Mouse (Mus musculus): ENCODE results near the gene Zfp275. TPM values are rescaled to one million over a fixed set of nuclear protein-coding genes. Genes with fewer than 3 reads are reported as not detected.
"Not testable (repeated sequence)": the region's sequence is repeated elsewhere in the genome, so short reads cannot be mapped to it uniquely, and the experiment has no call there.

Gene Zfp275
- 12.6 and 13.4 TPM in 2 replicates for polyA plus RNA-seq (2016; fragmentation: Nextera tagmentation; extraction: Ambion mirVana)

DNA sequence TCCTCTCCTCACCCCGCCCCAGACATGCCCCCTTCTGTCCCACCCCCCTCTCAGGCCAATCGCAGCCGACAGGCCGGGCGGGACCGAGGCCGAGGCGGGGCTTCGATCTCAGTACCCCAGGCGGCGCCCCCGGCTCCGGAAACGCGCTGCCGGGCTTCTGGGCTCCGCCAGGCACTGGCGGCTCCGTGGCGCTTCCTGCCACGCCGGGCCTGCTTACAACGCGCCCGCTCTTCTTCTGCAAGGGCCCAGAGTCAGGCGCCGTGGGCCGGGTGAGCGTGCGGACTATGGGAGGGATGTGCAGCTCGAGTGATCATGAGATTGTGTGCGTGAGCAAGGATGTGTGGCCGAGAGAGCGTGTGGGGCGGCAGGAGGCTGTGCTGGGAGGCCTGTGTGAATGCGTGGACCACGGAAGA lies at the start of gene Zfp275:
Zfp275 (plus strand) TSS at position 139 of the 413 bp plus-strand sequence.
- peak within 1 kb of the TSS; percentile 66 for H3K4me3 ChIP-seq
- H3K36me3 ChIP-seq, result peaks cover 11% of the 10 kb centered on the region
- WGBS, result 12% methylated on average over 37 of the region's 37 CpGs
- H3K9me3 ChIP-seq, result no peaks in the 10 kb centered on the region
- H3K4me1 ChIP-seq (replicated peaks), result peaks cover 7% of the 10 kb centered on the region; the same call in 1 of the 2 replicates
- H3K27me3 ChIP-seq (ENCODE audit: insufficient read depth, poor library complexity, severe bottlenecking), result peaks cover 15% of the 10 kb centered on the region
- H3K27ac ChIP-seq, result peak within 1 kb of the TSS; percentile 89
- peak; percentile 75 for DNase-seq (ENCODE audit: low spot score)

DNA sequence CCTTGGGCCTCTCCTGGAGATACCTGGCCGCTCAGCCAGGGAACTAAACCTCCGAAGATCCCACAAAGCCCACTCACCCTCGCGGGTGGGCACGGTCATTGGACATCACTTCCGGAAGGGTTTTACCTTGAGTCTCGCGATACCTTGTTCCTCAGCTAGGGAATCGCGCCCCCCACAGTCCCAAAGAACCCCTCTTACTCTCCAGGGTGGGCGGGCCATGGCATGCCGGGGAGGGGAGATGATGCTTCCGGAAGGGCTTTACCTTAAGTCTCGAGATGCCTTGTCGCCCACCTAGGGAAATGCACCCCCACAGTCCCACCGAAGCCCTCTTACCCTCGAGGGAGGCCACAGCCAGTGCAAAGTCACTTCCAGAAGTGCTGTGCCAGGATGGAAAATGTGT lies 49.5 kb upstream of the Zfp275 start, which contains the start of the genes Xlr5a and Xlr5c:
Xlr5a (minus strand) TSS at position 101 of the 400 bp plus-strand sequence.
Xlr5c (minus strand) TSS at position 101 of the 400 bp plus-strand sequence.
- H3K27ac ChIP-seq; H3K4me1 ChIP-seq (replicated peaks); H3K4me3 ChIP-seq; H3K27me3 ChIP-seq (ENCODE audit: insufficient read depth, poor library complexity, severe bottlenecking); DNase-seq (ENCODE audit: low spot score); H3K9me3 ChIP-seq; H3K36me3 ChIP-seq: not testable (repeated sequence)
- 95% methylated on average over 15 of the region's 17 CpGs for WGBS

GRCm38 (mm10) chrX:73295745-73296144 lies 46.7 kb upstream of the Zfp275 start:
- WGBS, result 72% methylated on average over 10 of the region's 10 CpGs
- not testable (repeated sequence) for H3K4me1 ChIP-seq (replicated peaks); H3K27me3 ChIP-seq (ENCODE audit: insufficient read depth, poor library complexity, severe bottlenecking); H3K4me3 ChIP-seq; DNase-seq (ENCODE audit: low spot score); H3K27ac ChIP-seq; H3K36me3 ChIP-seq; H3K9me3 ChIP-seq

- Histone ChIP-seq H3K27ac (no peak overlapping the region), H3K4me1 (replicated peaks) (no peaks in the 10 kb centered on the region), H3K4me3 (no peak overlapping the region), H3K9me3 (no peaks in the 10 kb centered on the region), H3K36me3 (no peaks in the 10 kb centered on the region), H3K27me3 (ENCODE audit: insufficient read depth, poor library complexity, severe bottlenecking) (no peaks in the 10 kb centered on the region)
- DNase-seq (ENCODE audit: low spot score), result no peak
- WGBS, result 45% methylated on average over 3 of the region's 3 CpGs
Measured at GRCm38 (mm10) chrX:73312522-73312921, 29.9 kb upstream of the Zfp275 start.

GRCm38 (mm10) chrX:73321029-73321428 lies 21.4 kb upstream of the Zfp275 start:
- DNase-seq (ENCODE audit: low spot score), result no peak
- H3K27ac ChIP-seq, result no peak overlapping the region
- no peak overlapping the region for H3K4me3 ChIP-seq
- H3K27me3 ChIP-seq (ENCODE audit: insufficient read depth, poor library complexity, severe bottlenecking), result no peaks in the 10 kb centered on the region; the same call in 1 of the 2 replicates
- 80% methylated on average over 3 of the region's 3 CpGs for WGBS
- no peaks in the 10 kb centered on the region for H3K4me1 ChIP-seq (replicated peaks)
- no peaks in the 10 kb centered on the region for H3K9me3 ChIP-seq
- H3K36me3 ChIP-seq, result no peaks in the 10 kb centered on the region

GRCm38 (mm10) chrX:73327215-73327614 lies 15.2 kb upstream of the Zfp275 start:
- Histone ChIP-seq H3K9me3 (no peaks in the 10 kb centered on the region), H3K4me3 (no peak overlapping the region), H3K36me3 (no peaks in the 10 kb centered on the region), H3K27me3 (ENCODE audit: insufficient read depth, poor library complexity, severe bottlenecking) (no peaks in the 10 kb centered on the region; the same call in 1 of the 2 replicates), H3K4me1 (replicated peaks) (no peaks in the 10 kb centered on the region), H3K27ac (no peak overlapping the region)
- WGBS, result 80% methylated on average over 2 of the region's 2 CpGs
- no peak for DNase-seq (ENCODE audit: low spot score)

GRCm38 (mm10) chrX:73333548-73333947 lies 8.9 kb upstream of the Zfp275 start:
- H3K36me3 ChIP-seq, result no peaks in the 10 kb centered on the region
- no peak overlapping the region for H3K4me3 ChIP-seq
- H3K27me3 ChIP-seq (ENCODE audit: insufficient read depth, poor library complexity, severe bottlenecking), result peaks cover 21% of the 10 kb centered on the region
- no peak for DNase-seq (ENCODE audit: low spot score)
- H3K9me3 ChIP-seq, result no peaks in the 10 kb centered on the region
- no peaks in the 10 kb centered on the region for H3K4me1 ChIP-seq (replicated peaks)
- H3K27ac ChIP-seq, result no peak overlapping the region

- H3K9me3 ChIP-seq, result no peaks in the 10 kb centered on the region
- WGBS, result 84% methylated on average over 4 of the region's 4 CpGs
- peaks cover 21% of the 10 kb centered on the region for H3K27me3 ChIP-seq (ENCODE audit: insufficient read depth, poor library complexity, severe bottlenecking)
- no peaks in the 10 kb centered on the region for H3K36me3 ChIP-seq
- no peak within 1 kb of the TSS for H3K27ac ChIP-seq
- H3K4me1 ChIP-seq (replicated peaks), result no peaks in the 10 kb centered on the region
- DNase-seq (ENCODE audit: low spot score), result no peak
- no peak within 1 kb of the TSS for H3K4me3 ChIP-seq
Measured at GRCm38 (mm10) chrX:73336740-73337139, 5.7 kb upstream of the Zfp275 start, which contains the start of gene Gm45015. TSS of gene Gm45015 (minus strand) at chrX:73336840.

- Histone ChIP-seq H3K4me1 (replicated peaks) (peaks cover 7% of the 10 kb centered on the region; the same call in 1 of the 2 replicates), H3K36me3 (peaks cover 11% of the 10 kb centered on the region), H3K9me3 (no peaks in the 10 kb centered on the region), H3K4me3 (no peak overlapping the region), H3K27ac (no peak overlapping the region), H3K27me3 (ENCODE audit: insufficient read depth, poor library complexity, severe bottlenecking) (peaks cover 21% of the 10 kb centered on the region)
- DNase-seq (ENCODE audit: low spot score), result no peak
- 61% methylated on average over 1 of the region's 1 CpGs for WGBS
Measured at GRCm38 (mm10) chrX:73341473-73341872, 948 bp upstream of the Zfp275 start.

GRCm38 (mm10) chrX:73342068-73342467 lies 353 bp upstream of the Zfp275 start:
- no peaks in the 10 kb centered on the region for H3K9me3 ChIP-seq
- H3K4me1 ChIP-seq (replicated peaks), result peaks cover 7% of the 10 kb centered on the region; the same call in 1 of the 2 replicates
- peaks cover 17% of the 10 kb centered on the region for H3K27me3 ChIP-seq (ENCODE audit: insufficient read depth, poor library complexity, severe bottlenecking)
- peak overlapping the region; percentile 89; the same call in 1 of the 2 replicates for H3K27ac ChIP-seq
- 38% methylated on average over 3 of the region's 3 CpGs for WGBS
- DNase-seq (ENCODE audit: low spot score), result no peak
- peaks cover 11% of the 10 kb centered on the region for H3K36me3 ChIP-seq
- H3K4me3 ChIP-seq, result peak overlapping the region; percentile 66

DNA sequence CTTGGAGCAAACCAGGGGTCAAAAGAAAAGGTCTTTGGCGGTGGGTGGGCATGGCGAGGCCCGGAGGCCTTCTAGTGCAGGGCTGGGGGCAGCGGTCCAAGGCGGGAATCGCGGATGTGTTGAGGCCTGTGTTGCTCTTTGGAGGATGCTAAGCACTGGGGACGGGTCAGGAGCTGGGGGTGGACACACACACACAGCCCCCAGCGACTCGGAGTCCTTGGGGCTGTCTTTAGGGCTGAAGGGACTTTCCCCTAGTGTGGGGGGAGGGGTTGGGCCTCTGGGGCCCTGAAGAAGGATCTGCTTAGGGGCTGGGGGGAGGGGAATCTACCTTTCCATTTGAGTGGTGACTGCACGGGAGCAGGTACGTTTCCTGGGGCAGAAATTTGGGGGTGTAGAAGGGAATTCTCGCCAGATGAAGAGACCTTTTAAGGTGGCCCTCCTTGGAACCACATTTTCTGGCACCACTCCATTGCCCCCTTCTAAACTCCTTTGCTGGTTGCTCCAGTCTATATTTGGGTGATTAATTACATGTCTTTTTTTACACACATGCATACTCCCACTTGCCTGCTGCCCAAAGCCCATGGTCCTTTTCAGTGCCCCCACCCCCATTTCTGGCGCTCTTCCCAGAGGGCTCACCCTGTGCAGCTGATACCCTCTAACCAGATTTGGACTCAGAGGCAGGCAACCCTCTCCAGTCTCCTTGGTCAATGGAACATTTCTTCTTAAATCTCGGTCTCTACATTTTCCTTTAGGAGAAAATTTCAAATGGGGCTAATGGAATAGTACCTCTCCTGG lies 717 bp downstream of the Zfp275 start:
- peaks cover 11% of the 10 kb centered on the region for H3K36me3 ChIP-seq
- no peaks in the 10 kb centered on the region for H3K9me3 ChIP-seq
- DNase-seq (ENCODE audit: low spot score), result no peak
- peaks cover 7% of the 10 kb centered on the region; the same call in 1 of the 2 replicates for H3K4me1 ChIP-seq (replicated peaks)
- H3K27me3 ChIP-seq (ENCODE audit: insufficient read depth, poor library complexity, severe bottlenecking), result peaks cover 15% of the 10 kb centered on the region
- H3K27ac ChIP-seq, result peak overlapping the region; percentile 89
- H3K4me3 ChIP-seq, result peak overlapping the region; percentile 66
- WGBS, result 23% methylated on average over 15 of the region's 15 CpGs

DNA sequence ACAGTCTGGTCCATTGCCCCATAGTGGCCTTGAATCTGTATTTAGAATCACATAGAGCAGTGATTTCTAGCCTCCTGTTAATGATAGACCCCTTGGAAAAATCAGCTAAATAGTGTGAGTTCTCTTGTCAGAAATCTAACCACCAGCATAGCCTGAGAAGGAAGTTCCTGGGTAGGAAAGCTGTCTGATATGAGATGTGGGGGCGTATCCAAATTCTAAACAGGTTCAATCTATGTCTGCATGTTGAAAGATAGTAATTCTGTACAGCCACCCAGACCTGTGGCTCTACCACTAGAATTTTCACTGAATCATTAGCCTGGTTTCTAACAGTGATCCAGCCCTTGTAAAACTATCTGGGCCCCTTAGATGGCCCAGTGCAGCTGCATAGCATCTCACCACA lies 1.4 kb downstream of the Zfp275 start:
- Histone ChIP-seq H3K9me3 (no peaks in the 10 kb centered on the region), H3K36me3 (peaks cover 11% of the 10 kb centered on the region), H3K4me1 (replicated peaks) (peaks cover 7% of the 10 kb centered on the region; the same call in 1 of the 2 replicates), H3K27ac (no peak overlapping the region), H3K27me3 (ENCODE audit: insufficient read depth, poor library complexity, severe bottlenecking) (peaks cover 15% of the 10 kb centered on the region), H3K4me3 (0 out of 2 replicates have a peak overlapping the region, but pooled peaks have one; percentile 66)
- WGBS, result 79% methylated on average over 1 of the region's 1 CpGs
- DNase-seq (ENCODE audit: low spot score), result no peak

GRCm38 (mm10) chrX:73344346-73344745 lies 1.9 kb downstream of the Zfp275 start:
- WGBS, result 84% methylated on average over 1 of the region's 1 CpGs

More at GRCm38 (mm10) chrX:73344346-73344745, 1.9 kb downstream of the Zfp275 start:
- peaks cover 15% of the 10 kb centered on the region for H3K27me3 ChIP-seq (ENCODE audit: insufficient read depth, poor library complexity, severe bottlenecking)
- no peak overlapping the region for H3K27ac ChIP-seq
- H3K36me3 ChIP-seq, result peaks cover 11% of the 10 kb centered on the region
- H3K4me3 ChIP-seq, result no peak overlapping the region
- H3K9me3 ChIP-seq, result no peaks in the 10 kb centered on the region
- no peak for DNase-seq (ENCODE audit: low spot score)
- H3K4me1 ChIP-seq (replicated peaks), result peaks cover 7% of the 10 kb centered on the region; the same call in 1 of the 2 replicates
